Mouse (Mus musculus) layer of hippocampus, adult 8-10 months (tissue): Measurements from ENCODE around the gene Fam192a. TPM values are rescaled to one million over a fixed set of nuclear protein-coding genes. Genes with fewer than 3 reads are reported as not detected.

ENCODE experiments used
- DNase-seq, 2 experiments: peaks; one replicate each; pipeline ENCODE4 v3.0.0; 2022; ENCODE audit warnings: low spot score in 2 of 2
- total RNA-seq, 4 experiments: library from RNA; stranded (reverse); gene quantifications; 2 replicates each; pipeline ENCODE4 v1.2.4; 2022

Gene Fam192a
- total RNA-seq, 4 experiments from 2014 or later: 36.1 to 44.1 (median 40.0) TPM

DNA sequence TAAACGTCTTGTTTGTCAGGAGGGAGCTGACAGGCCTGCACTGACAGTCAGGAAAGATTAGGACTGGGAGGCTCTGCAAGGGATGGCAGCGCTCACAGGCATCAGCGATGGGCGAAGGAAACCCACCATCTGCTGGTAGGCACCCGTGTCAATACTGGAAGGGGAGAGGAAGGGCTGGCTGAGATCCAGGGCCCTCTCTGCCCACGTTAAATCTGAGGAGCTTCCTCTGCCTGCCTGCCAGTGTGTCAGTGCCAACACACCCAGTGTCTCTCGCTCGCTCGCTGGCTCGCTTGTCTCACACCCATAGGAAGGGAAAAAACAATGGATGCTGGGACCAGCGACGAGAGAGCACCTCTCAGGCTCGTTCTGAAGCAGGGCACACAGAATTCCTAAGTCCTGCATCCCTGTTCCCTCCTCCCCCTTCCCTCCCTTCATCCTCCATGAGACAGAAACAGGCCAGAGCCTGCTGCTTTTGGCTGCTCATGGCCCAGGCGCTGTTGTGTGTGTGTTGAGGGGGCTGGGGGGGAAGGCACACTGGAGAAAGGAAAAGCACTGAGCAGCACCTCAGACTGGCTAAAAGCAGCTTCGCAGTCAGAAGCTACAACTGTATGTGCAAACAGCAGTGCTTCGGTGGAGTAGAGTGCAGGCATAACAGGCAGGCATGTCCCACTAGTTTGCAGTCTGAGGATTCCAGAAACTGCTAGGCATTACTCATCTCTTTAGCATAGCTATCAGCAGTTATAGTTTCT, 27.5 kb downstream of the Fam192a start:
- DNase-seq: peak; percentile 82 to 88

DNA sequence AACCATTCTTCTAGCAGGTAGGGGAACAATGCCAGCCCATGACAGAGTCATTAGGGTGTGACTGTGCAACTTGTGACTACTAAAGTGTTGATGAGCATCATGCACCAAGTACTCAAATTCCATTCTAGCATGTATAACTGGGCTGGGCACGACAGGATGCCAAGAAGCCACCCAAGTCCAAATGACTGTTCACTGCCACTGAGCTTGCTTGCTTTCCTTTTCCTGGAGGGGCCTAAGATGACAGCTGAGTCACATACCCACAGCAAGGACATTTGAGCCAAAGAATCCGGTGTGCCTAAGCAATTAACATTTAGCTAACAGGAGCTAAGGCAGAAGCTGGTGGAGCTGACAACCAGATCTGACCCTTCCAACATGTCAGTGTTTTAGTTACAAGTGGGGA, 29.9 kb downstream of the Fam192a start:
- DNase-seq: no peak

DNA sequence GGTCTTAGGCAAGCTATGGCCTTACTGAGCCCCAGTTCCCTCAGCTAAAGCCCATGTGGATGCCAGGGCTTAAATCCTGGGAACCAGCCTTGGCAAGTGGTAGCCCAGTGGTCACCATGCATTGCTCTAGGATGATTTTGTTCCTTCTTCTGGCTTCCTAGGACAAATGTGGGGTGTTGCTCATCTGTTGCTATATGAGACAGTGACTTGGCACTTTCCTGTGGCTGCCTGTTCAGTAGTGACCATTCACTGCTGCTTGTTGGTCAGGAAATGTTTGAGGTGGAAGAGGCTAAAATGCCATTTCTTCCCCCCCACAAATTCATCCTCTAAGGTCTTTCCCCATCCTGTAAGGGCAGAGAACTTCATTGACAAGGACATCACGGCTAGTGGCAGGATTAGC, 32.4 kb downstream of the Fam192a start:
- no peak for DNase-seq

DNA sequence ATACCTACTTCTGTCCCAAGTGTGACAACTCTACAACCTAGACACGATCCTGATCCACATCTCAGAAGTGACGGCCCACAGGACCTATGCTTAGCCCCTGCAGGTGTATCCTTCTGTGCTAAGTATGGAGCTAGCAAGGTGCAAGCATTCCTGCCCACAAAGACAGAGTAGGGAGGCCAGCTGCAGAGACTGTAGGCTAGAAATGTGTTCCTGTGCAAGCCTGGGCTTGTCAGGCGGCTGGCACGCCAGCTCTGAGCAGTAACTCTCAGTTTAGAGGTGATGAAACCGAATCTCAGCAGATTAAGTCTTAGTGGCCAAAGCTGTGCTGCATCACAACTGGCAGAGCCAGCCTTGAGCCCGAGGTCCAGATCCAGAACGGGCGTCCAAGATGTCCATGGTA, 33.7 kb downstream of the Fam192a start:
- no peak for DNase-seq

DNA sequence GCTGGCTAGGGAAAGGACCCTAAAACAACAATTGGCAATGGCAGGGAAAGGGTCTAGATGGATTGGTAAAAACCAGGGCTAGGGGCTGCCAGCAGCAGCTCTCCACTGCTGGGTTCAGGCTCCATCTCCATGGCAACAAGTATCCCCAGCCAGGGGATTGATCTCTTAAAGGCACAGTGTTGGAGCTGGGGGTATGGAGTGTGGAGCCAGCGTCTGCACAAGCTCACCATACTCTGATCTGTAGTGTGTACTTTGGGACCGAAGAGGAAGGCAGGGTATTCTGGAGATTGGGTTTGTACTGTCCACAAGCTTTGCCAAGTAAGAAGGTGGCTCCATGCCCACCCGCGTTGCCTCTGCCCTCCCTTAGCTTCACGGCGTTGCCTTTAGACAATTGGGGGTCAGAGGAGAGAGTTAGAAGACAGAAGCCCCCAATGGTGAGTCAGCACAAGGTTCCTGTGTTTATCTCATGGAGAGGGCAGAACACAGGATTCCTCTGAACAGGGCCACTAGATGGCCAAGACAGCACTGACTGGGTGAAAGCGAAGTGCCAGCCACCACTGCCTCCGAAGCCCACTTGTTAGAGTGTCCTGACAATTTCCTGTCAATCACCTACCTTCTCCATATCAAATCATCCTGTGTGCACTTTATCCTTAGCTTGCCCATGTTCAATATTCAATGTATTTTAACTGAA, 34.5 kb downstream of the Fam192a start:
- DNase-seq: no peak

DNA sequence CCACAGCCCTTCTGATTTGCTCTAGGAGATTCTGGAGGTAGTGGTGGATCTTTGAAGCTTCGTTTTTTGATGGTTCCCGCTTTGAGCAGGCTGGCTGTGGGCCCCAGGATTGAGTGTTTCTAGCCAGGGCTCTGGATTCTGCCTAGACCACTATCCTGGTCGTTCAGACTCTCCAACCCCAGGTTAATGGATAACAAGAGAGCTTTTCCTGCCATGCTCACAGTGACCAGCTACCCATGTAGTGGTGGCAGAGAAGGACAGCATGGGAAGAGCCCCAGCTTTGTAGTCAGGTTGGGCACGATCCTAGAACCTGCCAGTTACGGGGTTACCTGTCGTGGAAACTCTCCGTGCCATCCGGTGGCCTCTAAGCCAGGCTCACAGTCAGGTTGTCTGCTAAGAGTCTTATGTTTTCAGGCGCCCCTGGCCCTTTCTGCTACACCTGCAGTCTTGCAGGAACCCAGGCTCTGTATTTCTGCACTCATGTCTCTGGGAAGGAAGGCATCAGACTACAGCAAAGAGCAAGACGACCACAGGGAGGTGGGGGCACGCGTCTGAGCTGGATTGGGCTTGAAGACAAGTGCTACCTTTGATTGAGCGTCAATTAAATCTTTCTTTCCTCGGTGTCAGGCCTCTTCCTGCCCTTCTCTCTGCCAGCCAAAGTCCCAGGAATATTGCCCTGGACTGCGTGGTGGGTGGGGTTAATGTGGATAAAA, 35.2 kb downstream of the Fam192a start:
- no peak for DNase-seq

DNA sequence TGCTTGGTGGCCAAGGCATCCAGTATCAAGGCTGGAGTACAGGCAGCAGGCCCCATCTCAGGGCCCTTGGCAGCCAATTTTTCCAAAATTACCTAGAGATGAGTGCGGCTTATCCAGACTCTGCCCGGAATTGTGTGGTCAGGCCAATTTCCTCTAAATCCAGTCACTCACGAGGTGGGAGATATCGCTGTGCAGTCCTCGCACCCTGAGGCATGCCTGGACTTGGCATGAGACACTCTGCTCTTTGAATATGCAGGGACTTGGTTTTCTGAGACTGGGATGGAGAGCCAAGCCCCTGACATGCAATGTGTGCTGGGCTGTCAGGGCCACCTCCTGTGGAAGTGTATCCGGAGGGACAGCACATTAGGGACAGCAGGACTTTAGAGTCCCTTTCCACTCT, 35.8 kb downstream of the Fam192a start:
- DNase-seq: no peak

DNA sequence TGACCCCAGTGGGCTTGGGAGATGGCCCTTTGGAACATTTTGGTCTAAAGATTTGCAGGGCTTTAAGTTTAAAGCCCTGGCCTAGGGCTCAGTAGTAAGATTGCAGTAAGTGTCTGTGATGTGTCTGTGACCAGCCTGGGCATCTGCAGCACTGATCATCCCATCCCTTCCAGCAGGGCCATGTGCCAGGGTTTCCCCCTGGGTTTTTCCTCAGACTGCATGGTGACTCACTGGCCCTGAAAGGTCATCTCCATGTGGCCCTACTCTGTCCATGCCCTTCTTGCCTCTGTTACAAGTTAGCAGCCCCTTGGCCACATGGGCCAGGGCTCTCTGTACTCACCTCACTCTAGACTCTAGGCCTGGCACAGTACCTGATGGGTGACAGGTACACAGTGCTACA, 37.4 kb downstream of the Fam192a start:
- no peak for DNase-seq

DNA sequence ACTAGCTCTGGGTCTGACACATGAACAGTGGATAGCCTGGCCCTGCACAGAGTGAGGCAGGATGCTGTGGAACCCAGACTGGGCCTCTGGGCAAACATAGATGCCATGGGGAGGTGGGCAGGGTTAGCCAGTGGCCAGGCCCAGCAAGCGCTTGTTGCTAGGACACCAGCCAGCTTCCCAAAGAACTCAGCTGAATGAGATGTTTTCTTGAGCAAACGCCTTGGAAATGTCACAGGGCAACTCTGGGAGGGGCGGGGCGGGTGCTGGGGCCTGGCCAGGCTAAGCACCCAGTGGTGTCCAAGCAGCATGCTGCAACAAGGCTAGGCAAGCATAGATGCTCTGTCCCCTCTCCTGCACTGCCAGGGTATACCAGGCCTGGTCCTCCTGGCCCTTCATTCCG, 40.5 kb downstream of the Fam192a start:
- DNase-seq: peak; percentile 34 to 46

DNA sequence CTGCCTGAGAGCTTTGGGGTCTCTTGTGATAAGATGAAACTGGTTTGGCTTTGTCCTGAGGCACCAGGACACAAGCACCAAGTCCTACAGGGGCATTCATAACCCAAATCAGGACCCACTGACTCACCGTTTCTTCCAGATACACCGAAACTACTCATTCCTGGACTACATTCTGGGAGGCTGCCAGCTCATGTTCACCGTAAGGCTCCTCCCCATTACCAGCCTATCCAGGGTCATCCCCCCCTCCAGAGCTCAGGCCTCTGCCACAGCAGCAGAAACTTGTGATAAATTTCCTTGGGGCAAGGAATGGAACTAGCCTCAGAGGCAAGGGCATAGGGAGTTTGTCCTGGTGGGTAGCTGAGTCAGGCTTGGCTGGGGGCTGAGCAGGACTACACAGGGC, 44.5 kb downstream of the Fam192a start:
- DNase-seq: no peak

DNA sequence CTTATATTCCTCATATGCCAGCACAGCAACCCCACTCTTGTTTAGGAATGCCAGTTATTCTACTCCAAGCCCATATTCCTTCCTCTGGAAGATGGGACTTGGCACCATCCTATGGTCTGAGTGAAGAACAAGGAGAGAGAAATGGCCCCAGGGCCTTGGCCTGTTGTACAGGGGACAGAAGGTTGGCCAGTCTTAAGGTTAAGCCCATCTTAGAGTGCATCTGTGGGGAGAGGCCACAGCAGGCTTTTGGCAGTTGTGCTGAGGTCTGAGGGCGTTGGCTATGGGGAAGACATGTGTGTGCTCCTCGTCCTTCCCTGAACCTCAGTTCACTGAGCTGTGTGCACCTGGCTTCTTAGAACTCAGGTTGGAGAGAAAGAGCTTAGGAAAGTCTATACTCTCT, 49.1 kb downstream of the Fam192a start:
- DNase-seq: no peak

DNA sequence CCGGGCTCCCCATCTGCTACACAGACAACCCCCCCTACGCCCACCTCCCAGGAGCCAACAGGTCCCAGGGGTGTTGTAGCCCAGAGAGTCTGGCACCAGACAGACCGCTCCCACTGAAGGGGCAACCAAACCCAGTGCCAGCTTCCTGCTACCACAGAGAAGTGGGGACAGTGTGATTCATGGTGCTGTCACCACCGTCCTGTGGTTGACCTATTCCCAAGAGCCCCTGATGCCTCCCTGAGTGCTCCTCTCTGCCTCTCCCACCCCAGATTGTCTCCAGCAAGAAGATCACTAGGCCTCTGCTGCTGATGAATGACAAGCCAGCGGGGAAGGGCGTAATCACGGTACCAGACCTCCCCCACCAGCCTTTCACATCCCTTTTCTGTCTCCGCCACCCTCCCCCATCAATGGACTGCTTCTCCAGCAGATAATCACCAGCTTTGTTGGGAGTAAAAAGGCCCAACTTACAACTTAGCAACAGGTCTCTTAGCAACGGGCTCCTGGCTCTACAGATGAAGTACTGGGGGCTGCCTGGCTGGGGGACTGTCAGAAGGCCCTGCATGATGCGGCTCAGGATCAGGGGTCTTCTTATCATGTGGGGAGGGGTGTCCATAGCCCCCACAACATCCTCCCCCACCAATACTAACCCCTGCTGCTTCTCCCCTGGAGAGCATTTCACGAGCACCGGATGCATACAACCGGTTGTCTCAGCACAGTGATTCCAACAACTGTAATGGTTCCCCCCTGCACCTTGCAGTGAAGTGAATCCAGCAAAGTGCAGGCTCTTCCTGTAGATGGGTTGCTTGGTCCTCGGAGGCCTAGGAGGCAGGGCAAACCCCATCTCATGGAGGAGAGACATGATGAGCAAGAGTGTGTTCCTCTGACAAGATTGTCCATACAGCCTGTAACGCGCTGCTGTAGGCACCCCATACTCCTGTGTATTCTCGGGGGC, 50.0 kb downstream of the Fam192a start:
- peak; percentile 71 to 85 for DNase-seq

DNA sequence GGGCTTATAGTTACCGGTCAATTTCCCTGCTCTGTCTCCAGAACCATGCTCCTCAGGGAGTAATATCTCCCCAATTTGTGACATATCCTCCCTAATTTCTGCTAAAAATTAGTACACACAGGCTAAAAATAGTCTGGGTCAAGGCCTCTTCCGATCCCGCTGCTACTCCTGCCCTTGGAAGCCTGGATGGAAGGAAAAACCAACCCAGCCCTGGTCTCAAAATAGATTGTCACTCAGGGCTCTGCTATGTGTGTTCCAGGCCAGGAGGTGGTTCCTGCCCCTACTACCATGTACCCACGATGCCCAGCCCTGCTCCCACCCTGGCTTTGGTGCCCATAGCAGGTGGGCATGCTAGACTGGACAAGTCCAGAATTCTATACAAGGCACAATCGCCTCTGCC, 51.8 kb downstream of the Fam192a start:
- no peak for DNase-seq

DNA sequence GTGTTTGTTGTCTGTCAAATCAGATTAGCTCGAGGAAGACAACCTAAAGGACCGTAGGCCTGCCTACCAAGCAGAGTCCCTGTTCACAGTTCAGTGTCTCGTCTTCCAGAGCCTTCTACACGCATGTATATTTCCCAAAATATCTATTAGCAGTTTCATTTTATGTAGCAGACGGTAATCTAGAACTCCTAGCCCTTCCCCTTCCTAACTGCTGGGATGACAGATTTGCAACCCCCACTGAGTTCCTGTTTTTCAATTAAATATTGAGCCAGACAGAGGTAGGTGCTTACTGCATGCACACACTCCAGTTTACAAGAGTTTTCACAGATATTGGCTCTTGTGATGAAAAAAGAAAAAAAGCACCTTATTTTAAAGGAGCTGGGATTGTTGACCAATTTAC, 52.3 kb downstream of the Fam192a start:
- DNase-seq: no peak

DNA sequence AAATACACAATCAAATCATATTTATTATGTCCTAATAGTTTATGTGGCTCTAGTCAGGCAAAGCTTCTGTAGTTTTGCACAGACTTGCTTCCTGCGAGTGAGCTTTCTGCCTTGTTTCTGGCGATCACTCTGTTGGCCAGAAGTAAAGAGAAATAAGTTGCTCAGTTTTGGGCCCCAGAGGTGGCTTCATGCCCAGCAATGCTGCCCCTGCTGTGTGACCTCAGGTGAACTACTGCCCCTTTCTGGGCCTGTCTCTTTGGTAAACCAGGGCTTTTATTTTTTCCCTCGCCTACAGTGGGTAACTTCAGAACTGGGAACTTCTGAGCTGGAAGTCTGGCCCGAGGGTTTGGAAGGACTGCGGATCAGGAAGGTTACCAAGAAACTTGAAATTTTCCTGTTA, 52.8 kb downstream of the Fam192a start:
- DNase-seq: no peak

DNA sequence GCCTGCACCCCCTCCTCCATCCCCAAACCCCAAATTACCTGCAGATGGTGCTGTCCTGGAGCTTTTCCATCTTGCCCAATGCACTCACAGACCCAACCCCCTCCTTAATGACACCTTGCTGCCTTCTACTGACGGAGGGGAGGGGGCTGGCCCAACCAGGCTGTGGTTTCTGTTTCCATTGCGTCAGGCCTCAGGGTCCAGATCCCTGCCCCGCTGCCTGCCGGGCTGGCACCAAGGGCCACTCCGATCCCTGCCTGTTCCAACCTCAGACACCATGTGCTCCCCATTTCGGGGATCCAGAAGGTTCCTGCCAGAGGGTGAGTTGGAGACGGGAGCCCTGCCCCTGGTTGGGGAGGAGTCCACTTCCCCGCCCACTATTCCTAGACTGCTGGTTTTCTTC, 57.8 kb downstream of the Fam192a start:
- DNase-seq: no peak

DNA sequence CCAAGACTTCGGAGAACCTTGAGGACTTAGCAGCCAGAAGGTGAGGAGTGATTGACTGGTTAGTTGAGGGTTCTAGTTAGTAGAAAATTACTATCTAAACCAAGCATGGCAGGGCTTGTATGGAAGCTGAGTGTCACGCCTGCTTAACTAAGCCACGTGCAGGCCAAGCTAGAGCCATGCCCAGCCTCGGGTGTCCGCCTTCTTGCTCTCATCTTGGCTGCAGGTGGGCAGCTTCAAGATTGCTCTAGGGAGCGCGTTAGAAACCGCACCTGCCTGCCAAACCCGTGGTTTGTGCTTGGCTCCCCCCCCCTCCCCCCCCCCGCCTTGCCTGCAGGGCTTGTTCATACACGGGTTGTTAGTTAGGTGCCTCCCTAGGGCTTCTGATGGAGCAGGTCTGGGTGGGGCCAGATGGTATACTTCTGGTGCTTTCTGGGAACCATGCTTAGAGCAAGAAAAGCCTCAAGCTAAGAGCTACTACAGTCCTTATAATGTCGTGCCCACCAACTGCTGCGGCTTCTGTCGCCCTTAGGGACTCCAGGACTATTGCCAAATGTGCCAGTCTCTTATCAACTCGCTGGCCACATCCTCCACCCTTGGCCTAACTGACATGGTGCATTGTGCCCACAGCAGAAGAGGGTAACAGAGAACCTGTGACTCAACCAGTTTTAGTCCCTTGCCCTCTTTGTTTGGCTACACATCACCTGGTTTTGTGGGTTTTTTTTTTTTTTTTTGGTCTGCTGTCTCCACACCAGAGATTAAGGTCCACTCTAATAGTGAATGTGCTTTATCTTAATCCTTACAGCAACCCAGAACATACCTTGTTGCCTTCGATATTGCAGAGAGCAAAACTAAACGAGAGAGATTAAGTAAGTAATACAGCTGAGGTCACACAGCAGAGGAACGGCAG, 60.7 kb downstream of the Fam192a start:
- DNase-seq: no peak

DNA sequence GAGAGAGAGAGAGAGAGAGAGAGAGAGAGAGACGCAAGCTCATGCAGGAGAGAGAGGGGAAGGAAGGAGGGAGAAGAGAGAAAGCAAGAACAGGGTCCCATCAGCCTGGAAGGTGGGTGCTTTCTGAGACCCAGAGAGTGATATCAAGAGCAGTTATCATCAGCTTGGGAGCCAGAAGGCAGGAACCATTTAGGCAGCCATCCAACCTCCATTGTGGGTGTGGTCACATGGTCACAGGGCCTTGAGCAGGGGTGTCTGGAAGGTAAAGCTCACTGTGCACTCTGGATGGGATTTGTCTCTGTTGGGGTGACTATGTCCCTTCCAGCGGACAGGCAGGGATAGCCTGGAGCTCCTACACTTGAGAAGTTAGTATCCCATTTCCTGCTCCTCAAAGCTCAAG, 61.8 kb downstream of the Fam192a start:
- no peak for DNase-seq

DNA sequence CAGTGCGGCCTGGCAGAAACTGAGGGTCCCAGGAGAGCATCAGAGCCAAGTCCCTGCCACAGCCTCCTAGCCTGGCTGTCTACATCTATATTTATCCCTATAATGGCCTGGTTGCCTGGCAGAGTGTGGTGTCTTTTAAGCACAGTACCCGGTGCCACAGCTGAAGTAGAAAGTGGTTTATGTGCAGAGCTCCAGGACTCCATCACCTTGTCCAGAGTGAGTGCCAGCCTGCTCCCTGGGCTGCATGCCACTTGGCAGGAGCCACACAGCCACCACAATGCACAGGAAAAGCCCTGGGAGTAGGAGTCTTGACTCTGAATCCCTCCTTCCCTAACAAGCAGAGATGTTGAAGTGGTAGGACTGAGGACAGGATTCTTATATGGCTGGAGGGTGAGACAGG, 64.3 kb downstream of the Fam192a start:
- no peak for DNase-seq

DNA sequence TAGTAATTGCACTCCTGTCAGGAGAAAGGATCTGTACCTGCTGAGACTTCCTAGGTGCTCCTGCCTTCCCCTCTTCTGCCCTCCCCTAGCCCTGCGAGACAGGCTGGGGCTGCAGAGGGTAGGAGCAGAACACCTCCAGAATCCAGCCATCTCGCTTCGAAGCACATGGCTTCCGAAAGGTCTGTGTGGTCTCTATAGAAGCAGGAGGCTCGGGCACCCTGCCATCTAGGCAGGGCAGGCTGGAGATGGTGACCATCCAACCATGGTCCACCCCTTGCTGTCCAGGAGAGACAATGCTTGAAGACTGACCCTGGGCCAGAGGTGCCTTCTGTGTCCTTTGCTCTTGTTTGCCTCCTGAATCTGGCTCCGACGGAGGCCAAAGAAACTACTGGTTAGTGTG, 66.2 kb downstream of the Fam192a start:
- DNase-seq: no peak
